Mouse (Mus musculus): ENCODE measurements around the gene Aplp2.
A peak's percentile ranks its signal among the peaks of the same experiment; 100 is the strongest.

Aplp2 gene

GRCm38 (mm10) chr9:31211690-31212499 is at the start of gene Aplp2:
TSS of gene Aplp2 (minus strand) at chr9:31211815.
- peak; percentile 98 for DNase-seq (ENCODE audit: low read depth, low spot score)

- no peak for DNase-seq (ENCODE audit: low read depth, low spot score)
These were observed 48.6 kb upstream of the Aplp2 start for GRCm38 (mm10) chr9:31260219-31260618.

- DNase-seq (ENCODE audit: low read depth, low spot score) = no peak
These were observed 46.6 kb upstream of the Aplp2 start for GRCm38 (mm10) chr9:31258237-31258636.

- DNase-seq (ENCODE audit: low read depth, low spot score) = no peak
These were observed 44.3 kb upstream of the Aplp2 start for GRCm38 (mm10) chr9:31255953-31256352.

GRCm38 (mm10) chr9:31254697-31255004 is 43.0 kb upstream of the Aplp2 start:
- DNase-seq (ENCODE audit: low read depth, low spot score) = no peak

GRCm38 (mm10) chr9:31253866-31254696 is 42.5 kb upstream of the Aplp2 start:
- DNase-seq (ENCODE audit: low read depth, low spot score) = no peak

- no peak for DNase-seq (ENCODE audit: low read depth, low spot score)
These were observed 41.7 kb upstream of the Aplp2 start for GRCm38 (mm10) chr9:31253311-31253734.

GRCm38 (mm10) chr9:31252182-31252799 is 40.7 kb upstream of the Aplp2 start:
- no peak for DNase-seq (ENCODE audit: low read depth, low spot score)

- no peak for DNase-seq (ENCODE audit: low read depth, low spot score)
These were observed 36.0 kb upstream of the Aplp2 start for GRCm38 (mm10) chr9:31247447-31248220.

- no peak for DNase-seq (ENCODE audit: low read depth, low spot score)
These were observed 34.8 kb upstream of the Aplp2 start for GRCm38 (mm10) chr9:31246421-31246820.

- no peak for DNase-seq (ENCODE audit: low read depth, low spot score)
These were observed 33.4 kb upstream of the Aplp2 start for GRCm38 (mm10) chr9:31245006-31245405.

- DNase-seq (ENCODE audit: low read depth, low spot score) = no peak
These were observed 32.3 kb upstream of the Aplp2 start for GRCm38 (mm10) chr9:31243939-31244333.

- no peak for DNase-seq (ENCODE audit: low read depth, low spot score)
These were observed 31.8 kb upstream of the Aplp2 start for GRCm38 (mm10) chr9:31243306-31243938.

GRCm38 (mm10) chr9:31241208-31241699 is 29.6 kb upstream of the Aplp2 start:
- peak; percentile 56 for DNase-seq (ENCODE audit: low read depth, low spot score)

GRCm38 (mm10) chr9:31240522-31241207 is 29.1 kb upstream of the Aplp2 start:
- peak; percentile 32 for DNase-seq (ENCODE audit: low read depth, low spot score)

GRCm38 (mm10) chr9:31239551-31239950 is 27.9 kb upstream of the Aplp2 start:
- no peak for DNase-seq (ENCODE audit: low read depth, low spot score)

- DNase-seq (ENCODE audit: low read depth, low spot score) = no peak
These were observed 26.9 kb upstream of the Aplp2 start for GRCm38 (mm10) chr9:31238526-31238925.

- DNase-seq (ENCODE audit: low read depth, low spot score) = no peak
These were observed 24.5 kb upstream of the Aplp2 start for GRCm38 (mm10) chr9:31236079-31236478.

- no peak for DNase-seq (ENCODE audit: low read depth, low spot score)
These were observed 23.9 kb upstream of the Aplp2 start for GRCm38 (mm10) chr9:31235489-31235888.

GRCm38 (mm10) chr9:31235030-31235429 is 23.4 kb upstream of the Aplp2 start:
- no peak for DNase-seq (ENCODE audit: low read depth, low spot score)
